Mouse (Mus musculus): ENCODE results near the gene Coro2b.
A peak's percentile ranks its signal among the peaks of the same experiment; 100 is the strongest.

Coro2b gene

DNA sequence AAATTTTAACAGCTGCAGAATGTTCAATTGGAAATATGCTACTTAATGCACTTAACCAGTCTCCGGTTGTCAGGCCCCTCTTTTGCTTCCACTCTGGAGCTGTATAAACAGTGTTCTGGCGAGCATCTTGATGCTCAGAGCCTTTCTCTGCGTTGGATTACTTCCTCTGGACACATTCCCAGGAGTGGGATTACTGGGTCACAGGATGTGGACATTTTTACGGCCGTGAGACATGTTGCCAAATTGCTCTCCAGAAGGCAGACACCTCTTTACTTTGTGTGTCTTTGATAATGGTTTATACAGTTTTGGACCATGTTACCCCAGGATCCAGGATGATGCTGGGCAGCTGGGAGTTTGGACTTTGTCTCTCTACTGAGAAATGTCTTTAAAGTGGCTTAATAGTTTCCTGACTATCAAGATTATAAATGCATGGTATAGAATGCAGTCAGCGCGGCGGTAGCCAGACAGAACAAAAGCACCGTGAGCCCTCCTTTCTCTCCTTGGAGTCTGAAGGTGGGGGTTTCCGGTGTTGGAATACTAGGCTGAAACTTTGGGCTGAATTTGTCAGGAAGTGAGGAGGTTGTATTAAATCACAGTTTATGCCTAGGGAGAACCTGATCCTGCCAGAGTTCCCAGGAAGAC lies 23.2 kb downstream of the Coro2b start:
- DNase-seq (ENCODE audit: low spot score) = peak; percentile 29

DNA sequence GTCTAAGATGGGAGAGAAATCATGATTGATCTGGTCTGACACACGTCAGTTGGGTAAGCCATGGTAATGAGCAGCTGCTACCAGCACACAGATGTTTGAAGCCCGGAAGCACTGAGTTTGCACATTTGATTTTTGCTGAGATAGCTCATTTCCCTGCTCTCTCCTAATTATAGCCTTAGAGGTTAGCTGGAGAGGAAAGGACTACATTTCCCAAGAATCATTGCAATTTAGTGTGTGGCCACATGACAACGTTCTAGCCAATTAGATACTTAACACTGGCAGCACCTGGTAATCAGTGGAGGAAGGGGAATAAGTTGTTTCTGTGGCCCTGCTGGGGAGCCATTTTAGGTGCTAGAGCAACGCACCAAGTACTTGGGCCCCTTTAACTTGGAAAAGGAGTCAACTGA lies 26.3 kb downstream of the Coro2b start:
- DNase-seq (ENCODE audit: low spot score) = no peak

- no peak for DNase-seq (ENCODE audit: low spot score)
Measured at GRCm38 (mm10) chr9:62509617-62510016, 27.2 kb downstream of the Coro2b start.

DNA sequence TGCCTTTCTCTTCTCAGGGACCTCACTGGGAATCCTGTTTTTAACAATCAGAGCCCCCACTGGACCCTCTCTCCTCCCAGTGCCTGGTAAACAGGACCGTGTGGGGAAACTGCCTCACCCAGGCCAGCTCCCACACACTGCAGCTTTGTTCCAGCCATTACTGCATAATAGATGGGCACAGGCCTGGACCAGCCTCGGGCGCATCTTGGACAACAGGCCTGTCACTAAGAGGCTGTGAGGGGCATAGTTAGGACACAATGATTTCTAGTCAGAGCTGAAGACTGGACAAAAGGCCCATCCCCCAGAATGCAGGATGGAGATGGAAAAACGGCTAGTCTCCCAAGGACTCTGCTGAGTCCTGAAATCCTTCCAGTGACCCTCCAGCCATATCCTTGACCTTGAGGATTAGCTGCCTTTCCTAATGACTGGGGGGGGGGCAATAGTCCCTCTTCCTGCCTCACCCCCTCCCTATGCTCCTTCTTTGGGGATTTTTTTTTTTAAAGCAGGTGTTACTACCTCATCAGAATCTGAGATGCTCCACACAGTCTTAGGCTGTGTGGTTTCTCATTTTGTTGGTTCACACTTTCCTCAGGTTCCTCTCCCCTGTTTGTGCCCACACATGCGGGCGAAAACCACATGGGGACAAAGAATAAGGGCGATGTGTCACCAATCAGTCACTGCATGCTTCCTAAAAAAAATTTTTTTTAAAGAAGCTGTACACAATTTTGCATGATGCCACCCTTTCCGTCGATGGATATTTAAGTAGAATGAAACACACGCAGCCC lies 27.9 kb downstream of the Coro2b start:
- no peak for DNase-seq (ENCODE audit: low spot score)

GRCm38 (mm10) chr9:62506467-62507067 lies 30.3 kb downstream of the Coro2b start:
- DNase-seq (ENCODE audit: low spot score) = no peak

- DNase-seq (ENCODE audit: low spot score) = no peak
Measured at GRCm38 (mm10) chr9:62504129-62504528, 32.7 kb downstream of the Coro2b start.

DNA sequence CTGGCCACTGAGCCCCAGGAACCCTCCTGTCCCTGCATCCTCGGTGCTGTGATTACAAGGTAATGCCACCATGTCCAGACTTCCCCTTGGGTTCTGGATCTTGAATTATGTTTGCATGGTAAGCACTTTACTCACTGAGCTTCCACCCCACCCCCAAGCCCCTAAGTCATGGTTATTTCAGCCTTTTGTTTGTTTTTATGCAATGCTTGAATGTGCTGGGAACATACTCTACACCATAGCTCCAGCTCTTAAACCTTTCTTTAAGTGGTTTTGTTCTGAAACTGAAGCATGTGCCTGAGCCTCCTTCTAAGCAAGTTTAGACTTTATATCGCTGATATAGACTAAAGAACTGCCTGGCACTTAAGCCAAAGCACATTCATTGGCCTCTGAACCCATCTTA lies 34.5 kb downstream of the Coro2b start:
- DNase-seq (ENCODE audit: low spot score) = no peak

DNA sequence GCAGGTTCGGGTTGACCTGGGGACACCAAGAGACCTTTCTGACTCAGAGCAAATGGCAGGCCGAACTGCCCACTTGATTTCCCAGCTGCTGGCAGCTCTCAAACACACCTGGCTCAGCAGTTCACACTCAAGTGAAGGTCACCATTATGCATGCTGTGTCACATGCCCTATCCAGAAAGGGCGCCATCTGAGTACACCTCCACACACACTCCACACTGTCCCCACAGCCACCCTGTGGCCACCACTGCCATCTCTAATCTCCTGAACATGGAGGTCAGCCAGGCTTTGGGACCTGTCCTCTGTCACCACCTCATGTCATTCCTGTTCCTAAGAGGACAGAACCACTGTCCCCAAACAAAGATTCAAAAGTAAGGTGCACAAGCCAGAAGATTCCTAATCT lies 35.3 kb downstream of the Coro2b start:
- no peak for DNase-seq (ENCODE audit: low spot score)

DNA sequence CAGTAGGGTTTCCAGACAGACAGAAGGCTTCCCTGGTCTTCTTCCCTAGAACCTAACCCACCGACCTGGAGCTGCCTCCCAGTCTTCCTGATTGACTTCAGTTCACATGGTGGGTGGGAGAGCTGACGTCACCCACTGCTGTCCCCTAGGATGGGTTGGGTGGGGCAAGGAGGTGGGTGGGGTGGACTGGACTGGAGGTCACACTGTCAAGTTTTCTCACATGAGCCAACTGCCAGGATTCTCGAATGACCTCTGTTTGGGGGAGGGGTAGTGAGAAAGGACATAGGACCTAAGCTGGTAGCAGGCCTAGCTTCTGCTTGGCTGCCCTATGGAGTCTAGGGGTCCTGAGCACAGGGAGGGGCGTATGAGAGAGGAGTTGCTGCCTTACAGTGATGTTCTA lies 36.8 kb downstream of the Coro2b start:
- DNase-seq (ENCODE audit: low spot score) = no peak

GRCm38 (mm10) chr9:62498945-62499344 lies 37.9 kb downstream of the Coro2b start:
- DNase-seq (ENCODE audit: low spot score) = no peak

- no peak for DNase-seq (ENCODE audit: low spot score)
Measured at GRCm38 (mm10) chr9:62497135-62498092, 39.4 kb downstream of the Coro2b start.

DNA sequence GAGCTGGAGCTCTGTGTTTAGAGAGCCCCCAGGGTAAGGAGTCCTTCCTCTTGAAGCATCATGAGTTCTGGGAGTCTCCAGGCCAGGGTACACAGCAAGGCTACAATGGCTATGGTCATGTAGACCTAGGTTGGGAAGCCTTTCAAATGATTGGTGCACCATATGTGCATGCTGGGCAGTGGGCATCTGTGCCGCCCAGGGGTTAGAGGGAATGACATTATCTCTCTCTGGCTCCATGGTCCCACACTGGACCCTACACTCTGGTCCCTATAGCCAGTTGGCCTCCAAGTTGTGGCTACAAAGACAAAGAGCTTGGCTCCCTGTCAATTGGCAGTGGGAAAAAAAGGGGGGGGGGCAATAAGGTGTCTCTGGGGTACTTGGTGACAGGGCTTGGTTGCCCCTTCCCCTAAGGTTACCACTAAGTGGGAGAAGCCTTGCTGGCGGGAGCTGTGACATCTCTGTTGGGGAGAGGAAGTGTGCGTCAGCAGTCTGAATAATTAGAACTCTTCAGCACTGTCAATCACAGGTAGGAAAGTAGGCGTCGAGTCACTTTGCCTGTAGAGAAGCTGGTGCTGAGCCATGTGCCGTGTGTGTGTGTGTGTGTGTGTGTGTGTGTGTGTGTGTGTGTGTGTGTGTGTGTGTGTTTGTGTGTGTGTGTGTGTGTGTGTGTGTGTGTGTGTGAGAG lies 44.4 kb downstream of the Coro2b start:
- no peak for DNase-seq (ENCODE audit: low spot score)

- DNase-seq (ENCODE audit: low spot score) = no peak
Measured at GRCm38 (mm10) chr9:62491611-62492010, 45.2 kb downstream of the Coro2b start.

GRCm38 (mm10) chr9:62491104-62491503 lies 45.7 kb downstream of the Coro2b start:
- peak; percentile 17 for DNase-seq (ENCODE audit: low spot score)

- DNase-seq (ENCODE audit: low spot score) = no peak
Measured at GRCm38 (mm10) chr9:62484107-62484506, 52.7 kb downstream of the Coro2b start.

DNA sequence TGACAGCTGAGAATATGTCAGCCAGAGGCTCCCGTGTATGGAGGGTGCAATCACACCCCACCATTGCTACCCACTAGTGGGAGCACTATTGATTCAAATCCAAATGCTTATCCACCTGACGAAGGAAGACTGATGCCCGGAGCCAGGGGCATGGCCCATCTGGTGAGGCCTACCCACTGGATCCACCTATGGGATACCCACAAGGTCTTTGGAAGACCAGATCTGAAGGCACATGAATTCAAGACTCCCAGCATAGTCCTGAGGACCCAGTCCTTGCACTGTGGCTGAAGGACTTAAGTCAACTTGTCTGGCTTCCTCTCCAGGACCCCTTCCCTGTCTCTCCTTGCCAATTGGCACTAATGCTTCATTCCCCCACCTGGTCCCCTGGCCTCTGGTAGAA lies 54.1 kb downstream of the Coro2b start:
- no peak for DNase-seq (ENCODE audit: low spot score)

- no peak for DNase-seq (ENCODE audit: low spot score)
Measured at GRCm38 (mm10) chr9:62480898-62481642, 55.8 kb downstream of the Coro2b start.

- no peak for DNase-seq (ENCODE audit: low spot score)
Measured at GRCm38 (mm10) chr9:62480149-62480548, 56.7 kb downstream of the Coro2b start.

GRCm38 (mm10) chr9:62476782-62477487 lies 59.9 kb downstream of the Coro2b start:
- DNase-seq (ENCODE audit: low spot score) = peak; percentile 48

GRCm38 (mm10) chr9:62474206-62474605 lies 62.6 kb downstream of the Coro2b start:
- DNase-seq (ENCODE audit: low spot score) = no peak

Data from urinary bladder, postnatal 25 days (tissue).